Mouse (Mus musculus) forebrain, embryonic 14.5 days (tissue): ENCODE measurements around the gene Ccdc15. TPM values are rescaled to one million over a fixed set of nuclear protein-coding genes. Genes with fewer than 3 reads are reported as not detected.

Experiments used
- ATAC-seq: fragments of 200-750 bp; cut with Nextera tagmentation; 2 replicates; pipeline ENCODE4 v1.8.0; 2017; ENCODE audit warnings: mild to moderate bottlenecking, moderate library complexity
- DNase-seq: peaks from one replicate; pipeline ENCODE4 v3.0.0-alpha.2; 2015; ENCODE audit warnings: low spot score
- H3K27ac ChIP-seq: fragments of 300-500 bp; sonication (generic); 2 replicates; pipeline ENCODE4 v1.5.1; 2014; ENCODE audit warnings: low read depth, mild to moderate bottlenecking, control low read depth, low read length, moderate library complexity
- H3K27me3 ChIP-seq: fragments of 300-500 bp; sonication (generic); replicated peaks from 2 replicates; pipeline ENCODE4 v1.6.1; 2014; ENCODE audit warnings: low read length, control low read depth, mixed read lengths; ENCODE audit not compliant: control insufficient read depth, insufficient read depth
- H3K36me3 ChIP-seq: fragments of 300-500 bp; sonication (generic); 2 replicates; pipeline ENCODE4 v1.6.1; 2014; ENCODE audit warnings: low read length, control low read depth; ENCODE audit not compliant: control insufficient read depth, insufficient read depth
- H3K4me1 ChIP-seq: fragments of 300-500 bp; sonication (generic); 2 replicates; pipeline ENCODE4 v1.6.1; 2014; ENCODE audit warnings: antibody characterized with exemption, low read length, control low read depth; ENCODE audit not compliant: control insufficient read depth, insufficient read depth
- H3K4me2 ChIP-seq: fragments of 300-500 bp; sonication (generic); 2 replicates; pipeline ENCODE4 v1.6.1; 2014; ENCODE audit warnings: mild to moderate bottlenecking, control low read depth, low read length
- H3K4me3 ChIP-seq: fragments of 300-500 bp; sonication (generic); 2 replicates; pipeline ENCODE4 v1.5.1; 2014; ENCODE audit warnings: low read depth, low read length, control low read depth
- H3K9ac ChIP-seq: fragments of 300-500 bp; sonication (generic); 2 replicates; pipeline ENCODE4 v1.6.1; 2014; ENCODE audit warnings: mild to moderate bottlenecking, low read length, control low read depth, moderate library complexity
- H3K9me3 ChIP-seq: fragments of 300-500 bp; sonication (generic); replicated peaks from 2 replicates; pipeline ENCODE4 v1.6.1; 2016; ENCODE audit warnings: low read length, control low read depth, mixed read lengths; ENCODE audit not compliant: control insufficient read depth
- WGBS: fragments of 180-500 bp; shearing (Covaris S2); extraction: QIAGEN DNeasy Blood & Tissue Kit; methylation state at CpG from one replicate; pipeline ENCODE4 v1.1.7; 2014; 5-methylcytosine and 5-hydroxymethylcytosine counted together
- polyA plus RNA-seq: library from polyadenylated mRNA; unstranded; fragments of >200 nt; fragmentation: Nextera tagmentation; extraction: Ambion mirVana; gene quantifications from 2 replicates; pipeline ENCODE4 v1.2.1, GENCODE M21; 2014

Gene Ccdc15
- polyA plus RNA-seq, 1 experiment from 2014 or later = 5.3 TPM

DNA sequence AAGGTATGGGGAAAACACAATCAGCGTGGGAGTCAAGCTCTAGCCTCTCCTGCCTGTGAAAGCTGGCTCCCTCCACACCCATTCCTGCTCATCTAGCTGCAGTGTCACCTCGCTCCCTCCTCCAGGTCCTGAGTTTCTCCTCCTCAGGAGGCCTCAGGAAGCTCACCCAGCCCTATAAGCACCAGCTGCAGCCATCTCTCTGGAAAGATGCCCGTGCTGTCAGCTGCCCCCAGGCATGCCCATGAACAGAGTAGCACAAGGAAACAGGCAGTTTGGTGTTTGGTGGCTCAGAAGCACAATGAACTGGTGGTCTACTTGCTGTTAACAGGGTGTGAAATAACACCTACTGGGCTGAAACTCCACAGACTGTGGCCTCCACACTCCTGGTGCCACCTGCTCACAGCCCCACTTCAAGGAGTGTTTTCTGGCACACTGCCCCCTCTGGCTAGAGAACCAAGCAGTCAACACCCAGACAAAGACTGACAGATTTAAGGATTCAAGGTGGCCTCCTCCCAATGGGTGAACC is 99.8 kb downstream of the Ccdc15 start:
- Histone ChIP-seq H3K27ac (peak overlapping the region; percentile 52), H3K27me3 (no peaks in the 10 kb centered on the region), H3K4me1 (peaks cover 8% of the 10 kb centered on the region), H3K9ac (no peak overlapping the region), H3K4me3 (no peak overlapping the region), H3K36me3 (no peaks in the 10 kb centered on the region), H3K9me3 (no peaks in the 10 kb centered on the region), H3K4me2 (no peak overlapping the region)
- 44% methylated on average over 3 of the region's 3 CpGs for WGBS
- peak; percentile 79 for DNase-seq
- ATAC-seq = peak; percentile 84

DNA sequence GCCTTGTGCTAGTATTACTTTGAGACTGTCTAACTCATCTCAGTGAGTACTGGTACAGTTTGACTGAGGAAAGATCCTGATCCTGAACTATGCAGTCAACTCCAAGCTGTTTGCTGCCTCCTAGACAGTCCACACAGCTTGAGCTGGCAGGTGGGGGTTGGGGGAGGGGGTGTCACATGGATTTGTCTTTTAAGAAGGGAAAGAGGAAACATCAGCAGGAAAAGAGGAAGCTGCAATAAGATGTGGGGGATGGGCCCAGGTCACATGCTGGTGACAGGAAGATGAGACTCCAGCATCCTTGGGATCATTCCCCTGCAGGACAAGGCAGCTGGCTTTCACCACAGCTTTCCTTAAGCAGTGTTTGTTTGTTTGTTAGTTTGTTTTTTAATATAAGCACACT is 100.8 kb downstream of the Ccdc15 start:
- no peaks in the 10 kb centered on the region for H3K9me3 ChIP-seq
- H3K36me3 ChIP-seq = no peaks in the 10 kb centered on the region
- no peak overlapping the region for H3K4me2 ChIP-seq
- H3K4me3 ChIP-seq = no peak overlapping the region
- no peak overlapping the region for H3K27ac ChIP-seq
- no peak overlapping the region for H3K9ac ChIP-seq
- no peaks in the 10 kb centered on the region for H3K27me3 ChIP-seq
- ATAC-seq = no peak
- peaks cover 8% of the 10 kb centered on the region for H3K4me1 ChIP-seq
- DNase-seq = no peak

DNA sequence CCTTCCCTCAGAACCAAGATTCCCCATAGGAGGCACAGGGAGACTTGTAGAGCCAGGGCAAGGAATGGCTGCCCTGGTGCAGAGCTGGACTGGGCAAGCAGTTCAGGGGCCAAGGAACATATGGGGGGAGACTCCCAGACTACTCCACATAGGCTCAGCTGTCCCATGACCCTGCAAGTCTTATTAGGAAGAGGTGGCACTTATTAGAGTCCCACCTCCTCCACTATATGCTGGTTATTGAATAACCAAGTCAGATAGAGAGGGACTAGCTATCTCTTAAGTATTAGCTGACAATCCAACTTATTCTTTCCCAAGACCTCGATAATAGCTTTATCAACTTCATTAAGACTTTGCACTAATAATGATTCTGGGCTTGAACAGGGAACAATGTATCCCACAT is 102.4 kb downstream of the Ccdc15 start:
- Histone ChIP-seq H3K4me1 (peaks cover 8% of the 10 kb centered on the region), H3K9ac (no peak overlapping the region), H3K27me3 (no peaks in the 10 kb centered on the region), H3K4me3 (no peak overlapping the region), H3K27ac (no peak overlapping the region), H3K9me3 (no peaks in the 10 kb centered on the region), H3K36me3 (no peaks in the 10 kb centered on the region), H3K4me2 (no peak overlapping the region)
- WGBS = 85% methylated on average over 1 of the region's 1 CpGs
- ATAC-seq = no peak
- DNase-seq = no peak

DNA sequence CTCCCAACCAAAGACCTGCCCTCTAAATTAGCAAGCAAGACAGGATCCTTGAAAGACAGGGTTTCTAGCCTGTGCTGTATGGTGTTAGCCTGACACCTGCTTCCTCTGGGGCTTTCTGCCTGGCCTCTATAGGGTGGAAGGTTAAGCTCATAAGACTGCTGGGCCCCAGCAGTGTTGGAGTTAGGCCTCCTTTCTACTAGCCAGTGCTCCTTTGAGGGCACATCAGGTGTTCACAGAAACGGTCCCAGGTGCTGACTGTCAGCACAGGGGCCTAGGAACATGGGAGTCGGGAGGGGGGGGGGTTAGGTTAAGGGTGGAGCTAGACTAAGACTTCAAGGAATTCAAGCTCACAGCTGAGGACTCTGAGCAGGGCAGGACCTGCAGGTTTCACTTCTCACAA is 102.8 kb downstream of the Ccdc15 start:
- Histone ChIP-seq H3K36me3 (no peaks in the 10 kb centered on the region), H3K9ac (no peak overlapping the region)
- 76% methylated on average over 2 of the region's 2 CpGs for WGBS

DNA sequence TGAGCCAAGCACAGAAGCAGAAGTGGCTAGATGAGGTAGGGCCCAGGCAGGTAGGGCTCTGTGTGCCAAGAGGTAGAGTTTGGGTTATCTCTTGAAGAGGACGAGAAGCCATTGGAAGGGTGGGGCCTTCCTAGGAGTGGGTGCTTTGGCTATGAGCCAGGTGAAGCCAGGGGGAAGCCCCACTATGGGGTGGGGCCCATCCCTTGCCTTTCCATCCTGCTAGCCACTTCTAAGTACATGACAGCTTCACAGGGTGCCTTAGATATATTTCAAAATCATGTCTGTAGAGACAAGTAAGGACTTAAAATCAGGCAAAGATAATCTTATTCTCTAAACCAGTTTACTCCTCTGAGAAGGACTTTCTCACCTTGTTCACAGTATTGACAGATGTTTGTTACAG is 103.6 kb downstream of the Ccdc15 start:
- ATAC-seq (no peak), DNase-seq (no peak)
- WGBS = 79% methylated on average over 1 of the region's 1 CpGs
- no peak overlapping the region for H3K9ac ChIP-seq
- no peaks in the 10 kb centered on the region for H3K9me3 ChIP-seq
- no peaks in the 10 kb centered on the region for H3K27me3 ChIP-seq
- no peak overlapping the region for H3K4me3 ChIP-seq
- H3K4me2 ChIP-seq = no peak overlapping the region
- H3K36me3 ChIP-seq = no peaks in the 10 kb centered on the region
- H3K27ac ChIP-seq = no peak overlapping the region
- H3K4me1 ChIP-seq = peaks cover 8% of the 10 kb centered on the region

More for the DNA sequence above, 102.8 kb downstream of the Ccdc15 start:
- Histone ChIP-seq H3K4me3 (no peak overlapping the region), H3K27ac (no peak overlapping the region), H3K4me1 (peaks cover 8% of the 10 kb centered on the region), H3K9me3 (no peaks in the 10 kb centered on the region), H3K27me3 (no peaks in the 10 kb centered on the region), H3K4me2 (no peak overlapping the region)
- DNase-seq (no peak), ATAC-seq (no peak)

DNA sequence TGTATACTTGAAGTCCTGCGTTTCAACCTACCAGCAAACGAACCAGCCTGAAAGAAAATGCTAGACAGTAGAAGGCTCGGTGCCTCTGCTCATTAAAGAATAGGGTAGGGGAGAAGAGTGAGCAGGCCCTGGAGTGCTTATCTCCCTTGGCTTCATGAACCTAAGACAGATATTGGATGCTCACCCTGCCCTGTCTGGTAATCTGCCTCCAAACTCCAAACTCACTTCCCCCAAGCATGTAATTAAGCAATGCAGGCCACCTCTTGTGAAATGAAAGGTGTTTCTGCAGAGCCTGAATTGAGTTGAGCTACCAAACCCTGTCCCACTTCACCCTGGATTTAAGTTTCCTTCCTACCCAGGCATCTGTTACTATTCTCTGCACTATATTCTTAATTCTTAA is 105.5 kb downstream of the Ccdc15 start:
- Histone ChIP-seq H3K9ac (no peak overlapping the region), H3K27me3 (no peaks in the 10 kb centered on the region), H3K4me1 (no peaks in the 10 kb centered on the region), H3K4me2 (no peak overlapping the region), H3K9me3 (no peaks in the 10 kb centered on the region), H3K4me3 (no peak overlapping the region), H3K36me3 (no peaks in the 10 kb centered on the region), H3K27ac (no peak overlapping the region)
- no peak for DNase-seq
- ATAC-seq = no peak
- WGBS = 78% methylated on average over 3 of the region's 3 CpGs

DNA sequence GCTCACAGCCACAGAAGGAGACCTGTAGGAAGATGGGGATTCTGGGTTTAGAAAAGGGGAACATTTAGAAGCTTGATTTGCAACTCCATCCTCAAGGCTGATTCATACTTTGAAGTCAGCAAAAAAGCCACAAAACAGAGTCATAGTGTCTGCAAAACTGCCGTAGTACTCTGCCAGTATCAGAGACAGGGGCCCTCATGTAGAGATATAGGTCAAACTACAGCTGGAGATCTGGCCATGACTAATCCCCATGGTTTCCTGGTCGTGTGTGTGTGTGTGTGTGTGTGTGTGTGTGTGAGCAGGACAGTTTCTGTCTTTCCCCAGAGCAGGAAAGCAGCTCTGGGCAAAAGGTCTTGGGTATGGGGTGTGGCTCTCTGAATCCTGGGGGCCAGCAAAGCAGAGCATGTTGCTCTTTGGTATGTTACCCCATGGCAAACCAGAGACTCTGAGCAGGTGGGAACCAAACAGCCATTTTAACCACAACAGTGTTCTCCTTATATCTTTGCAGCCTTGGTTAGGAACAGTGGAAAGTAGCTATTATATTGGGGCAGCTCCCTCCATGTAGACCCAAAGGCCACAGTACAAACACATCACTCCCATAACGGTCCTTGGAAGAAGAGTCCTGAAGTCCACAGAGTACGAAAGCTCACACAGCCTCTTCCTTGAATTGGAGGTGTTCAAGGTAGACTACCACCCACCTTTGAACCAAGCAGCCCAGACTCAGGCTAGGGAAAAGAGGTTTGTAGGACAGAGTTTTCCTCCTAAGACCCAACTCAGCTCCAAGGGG is 112.1 kb downstream of the Ccdc15 start:
- DNase-seq (no peak), ATAC-seq (no peak)
- Histone ChIP-seq H3K4me2 (no peak overlapping the region), H3K27me3 (no peaks in the 10 kb centered on the region), H3K9ac (no peak overlapping the region), H3K36me3 (no peaks in the 10 kb centered on the region), H3K4me3 (no peak overlapping the region), H3K4me1 (no peaks in the 10 kb centered on the region), H3K9me3 (no peaks in the 10 kb centered on the region), H3K27ac (no peak overlapping the region)
- WGBS = 83% methylated on average over 4 of the region's 4 CpGs

DNA sequence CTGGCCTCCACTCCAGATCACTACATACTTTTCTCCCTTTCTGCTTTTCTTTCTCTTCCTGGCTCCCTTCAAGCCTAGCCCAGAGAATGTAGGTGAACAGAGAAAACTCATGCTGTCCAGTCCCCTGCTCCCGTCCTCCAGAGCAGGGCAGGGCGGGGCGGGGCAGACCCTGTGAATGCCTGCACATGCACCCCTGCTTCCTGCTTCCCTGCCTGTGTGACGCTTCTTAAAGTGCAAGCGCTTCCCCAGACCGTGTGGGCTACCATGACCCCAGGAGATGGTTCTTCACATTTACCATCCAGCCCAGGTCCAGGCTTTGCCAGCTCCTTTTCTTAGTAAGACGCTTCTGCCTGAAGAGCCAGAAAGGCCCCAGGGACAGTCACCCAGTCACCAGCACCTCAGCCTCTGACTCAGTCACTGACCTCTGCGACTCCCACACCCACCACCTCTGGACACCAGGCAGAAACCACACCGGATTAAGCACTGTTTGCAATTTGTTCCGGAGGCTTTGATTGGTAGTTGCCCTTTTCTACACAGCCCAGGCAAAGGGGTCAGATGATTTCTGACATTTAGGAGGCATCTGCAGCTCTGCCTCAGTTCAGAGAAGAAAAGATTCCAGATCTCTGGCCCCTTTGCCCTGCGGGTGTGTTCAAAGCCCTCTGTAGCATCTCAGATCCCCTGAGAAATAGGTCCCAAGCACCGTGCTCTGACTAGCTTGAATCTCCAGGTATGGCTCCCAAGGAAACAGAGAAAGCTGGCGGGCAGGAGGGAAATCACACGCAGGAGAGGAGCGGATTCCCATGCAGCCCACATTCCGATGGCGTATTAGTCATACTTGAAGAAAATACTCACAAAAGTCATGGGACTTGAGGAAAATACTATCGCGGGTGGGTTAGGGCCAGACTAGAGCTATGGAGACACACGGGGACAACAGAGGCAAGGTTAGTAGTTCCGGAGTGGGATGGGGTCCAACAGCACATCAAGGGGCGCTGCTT is 115.7 kb downstream of the Ccdc15 start:
- no peaks in the 10 kb centered on the region for H3K9me3 ChIP-seq
- no peak overlapping the region for H3K27ac ChIP-seq
- ATAC-seq (no peak), DNase-seq (no peak)
- H3K36me3 ChIP-seq = no peaks in the 10 kb centered on the region
- no peak overlapping the region for H3K9ac ChIP-seq
- H3K4me1 ChIP-seq = no peaks in the 10 kb centered on the region
- WGBS = 65% methylated on average over 22 of the region's 22 CpGs
- no peaks in the 10 kb centered on the region for H3K27me3 ChIP-seq
- H3K4me3 ChIP-seq = no peak overlapping the region
- no peak overlapping the region for H3K4me2 ChIP-seq
